Mouse (Mus musculus): ENCODE results near the gene Cdh12. TPM values are rescaled to one million over a fixed set of nuclear protein-coding genes. Genes with fewer than 3 reads are reported as not detected.

Cdh12 gene
- polyA plus RNA-seq, 1 experiment, result not detected

- Histone ChIP-seq H3K36me3 (ENCODE audit: control insufficient read depth, insufficient read depth) (no peaks in the 10 kb centered on the region), H3ac (ENCODE audit: control insufficient read depth, insufficient read length) (no peak overlapping the region), H3K4me2 (ENCODE audit: low read depth) (no peak overlapping the region), H3K27me3 (ENCODE audit: control insufficient read depth, insufficient read depth, insufficient read length) (no peaks in the 10 kb centered on the region), H3K4me3 (no peak overlapping the region), H3K79me2 (ENCODE audit: control insufficient read depth, insufficient read depth) (no peaks in the 10 kb centered on the region)
- TF ChIP-seq MYOG (IDR thresholded peaks at IDR 0.05; ENCODE audit: control insufficient read depth in 1 of 3, insufficient read depth in 1 of 3, insufficient read length in 2 of 3, low read depth in 2 of 3), result no peak
- no peak for TF ChIP-seq REST (IDR thresholded peaks at IDR 0.05; ENCODE audit: insufficient read depth, insufficient read length)
- no peak for TF ChIP-seq POLR2A (IDR thresholded peaks at IDR 0.05; ENCODE audit: insufficient read length, low read depth)
These were observed 522.0 kb downstream of the Cdh12 start for GRCm38 (mm10) chr15:20971041-20971440.

GRCm38 (mm10) chr15:21000541-21000940 lies 551.5 kb downstream of the Cdh12 start:
- H3K4me2 ChIP-seq (ENCODE audit: low read depth), result no peak overlapping the region
- H3ac ChIP-seq (ENCODE audit: control insufficient read depth, insufficient read length), result no peak overlapping the region
- TF ChIP-seq CEBPB (IDR thresholded peaks at IDR 0.05; ENCODE audit: insufficient read depth, poor library complexity, severe bottlenecking), result no peak
- TF ChIP-seq TCF12 (IDR thresholded peaks at IDR 0.05; ENCODE audit: insufficient read depth, poor library complexity, severe bottlenecking), result no peak
- TF ChIP-seq REST (IDR thresholded peaks at IDR 0.05; ENCODE audit: insufficient read depth, insufficient read length), result no peak
- TF ChIP-seq SRF (IDR thresholded peaks at IDR 0.05; ENCODE audit: control insufficient read depth, insufficient read length, low read depth), result no peak
- no peak for TF ChIP-seq USF1 (IDR thresholded peaks at IDR 0.05; ENCODE audit: low read depth)
- TF ChIP-seq MAX (IDR thresholded peaks at IDR 0.05; ENCODE audit: low read depth), result no peak
- no peak for TF ChIP-seq TCF3 (IDR thresholded peaks at IDR 0.05; ENCODE audit: insufficient read length, low read depth)
- TF ChIP-seq POLR2AphosphoS2 (IDR thresholded peaks at IDR 0.05; ENCODE audit: insufficient read length, low read depth), result no peak
- no peaks in the 10 kb centered on the region for H3K27me3 ChIP-seq (ENCODE audit: control insufficient read depth, insufficient read depth, insufficient read length)
- H3K4me3 ChIP-seq, result no peak overlapping the region
- no peaks in the 10 kb centered on the region for H3K79me2 ChIP-seq (ENCODE audit: control insufficient read depth, insufficient read depth)
- H3K36me3 ChIP-seq (ENCODE audit: control insufficient read depth, insufficient read depth), result no peaks in the 10 kb centered on the region

GRCm38 (mm10) chr15:21007931-21008330 lies 558.9 kb downstream of the Cdh12 start:
- Histone ChIP-seq H3K4me3 (no peak overlapping the region), H3K36me3 (ENCODE audit: control insufficient read depth, insufficient read depth) (no peaks in the 10 kb centered on the region), H3K79me2 (ENCODE audit: control insufficient read depth, insufficient read depth) (no peaks in the 10 kb centered on the region), H3K27me3 (ENCODE audit: control insufficient read depth, insufficient read depth, insufficient read length) (no peaks in the 10 kb centered on the region), H3K4me2 (ENCODE audit: low read depth) (no peak overlapping the region), H3ac (ENCODE audit: control insufficient read depth, insufficient read length) (no peak overlapping the region)
- no peak for TF ChIP-seq POLR2AphosphoS2 (IDR thresholded peaks at IDR 0.05; ENCODE audit: insufficient read length, low read depth)
- no peak for TF ChIP-seq POLR2A (IDR thresholded peaks at IDR 0.05; ENCODE audit: insufficient read length, low read depth)
- TF ChIP-seq TCF3 (IDR thresholded peaks at IDR 0.05; ENCODE audit: insufficient read length, low read depth), result no peak
- TF ChIP-seq MAX (IDR thresholded peaks at IDR 0.05; ENCODE audit: low read depth), result no peak
- no peak for TF ChIP-seq E2F4 (IDR thresholded peaks at IDR 0.05; ENCODE audit: insufficient read depth)

- Histone ChIP-seq H3K4me2 (ENCODE audit: low read depth) (no peak overlapping the region), H3K27me3 (ENCODE audit: control insufficient read depth, insufficient read depth, insufficient read length) (no peaks in the 10 kb centered on the region), H3ac (ENCODE audit: control insufficient read depth, insufficient read length) (no peak overlapping the region), H3K79me2 (ENCODE audit: control insufficient read depth, insufficient read depth) (no peaks in the 10 kb centered on the region), H3K4me3 (no peak overlapping the region), H3K36me3 (ENCODE audit: control insufficient read depth, insufficient read depth) (no peaks in the 10 kb centered on the region)
- TF ChIP-seq E2F4 (IDR thresholded peaks at IDR 0.05; ENCODE audit: insufficient read depth) (no peak), MYOD1 (IDR thresholded peaks at IDR 0.05; ENCODE audit: control insufficient read depth in 1 of 3, insufficient read length in 2 of 3, low read depth in 2 of 3) (no peak), USF1 (IDR thresholded peaks at IDR 0.05; ENCODE audit: low read depth) (no peak), MYOG (IDR thresholded peaks at IDR 0.05; ENCODE audit: control insufficient read depth in 1 of 3, insufficient read depth in 1 of 3, insufficient read length in 2 of 3, low read depth in 2 of 3) (no peak), MAX (IDR thresholded peaks at IDR 0.05; ENCODE audit: low read depth) (no peak), TCF12 (IDR thresholded peaks at IDR 0.05; ENCODE audit: insufficient read depth, poor library complexity, severe bottlenecking) (no peak), CEBPB (IDR thresholded peaks at IDR 0.05; ENCODE audit: insufficient read depth, poor library complexity, severe bottlenecking) (no peak), POLR2AphosphoS2 (IDR thresholded peaks at IDR 0.05; ENCODE audit: insufficient read length, low read depth) (no peak), SRF (IDR thresholded peaks at IDR 0.05; ENCODE audit: control insufficient read depth, insufficient read length, low read depth) (no peak), POLR2A (IDR thresholded peaks at IDR 0.05; ENCODE audit: insufficient read length, low read depth) (no peak), TCF3 (IDR thresholded peaks at IDR 0.05; ENCODE audit: insufficient read length, low read depth) (no peak), REST (IDR thresholded peaks at IDR 0.05; ENCODE audit: insufficient read depth, insufficient read length) (no peak)
These were observed 559.4 kb downstream of the Cdh12 start for GRCm38 (mm10) chr15:21008487-21008886.

GRCm38 (mm10) chr15:21008969-21009368 lies 559.9 kb downstream of the Cdh12 start:
- TF ChIP-seq TCF12 (IDR thresholded peaks at IDR 0.05; ENCODE audit: insufficient read depth, poor library complexity, severe bottlenecking), result no peak
- TF ChIP-seq POLR2A (IDR thresholded peaks at IDR 0.05; ENCODE audit: insufficient read length, low read depth), result no peak
- no peak for TF ChIP-seq MYOD1 (IDR thresholded peaks at IDR 0.05; ENCODE audit: control insufficient read depth in 1 of 3, insufficient read length in 2 of 3, low read depth in 2 of 3)
- no peak for TF ChIP-seq REST (IDR thresholded peaks at IDR 0.05; ENCODE audit: insufficient read depth, insufficient read length)
- no peak for TF ChIP-seq POLR2AphosphoS2 (IDR thresholded peaks at IDR 0.05; ENCODE audit: insufficient read length, low read depth)
- no peak for TF ChIP-seq MYOG (IDR thresholded peaks at IDR 0.05; ENCODE audit: control insufficient read depth in 1 of 3, insufficient read depth in 1 of 3, insufficient read length in 2 of 3, low read depth in 2 of 3)
- no peak for TF ChIP-seq TCF3 (IDR thresholded peaks at IDR 0.05; ENCODE audit: insufficient read length, low read depth)
- no peak for TF ChIP-seq MAX (IDR thresholded peaks at IDR 0.05; ENCODE audit: low read depth)
- TF ChIP-seq CEBPB (IDR thresholded peaks at IDR 0.05; ENCODE audit: insufficient read depth, poor library complexity, severe bottlenecking), result no peak
- no peak for TF ChIP-seq SRF (IDR thresholded peaks at IDR 0.05; ENCODE audit: control insufficient read depth, insufficient read length, low read depth)
- no peak for TF ChIP-seq E2F4 (IDR thresholded peaks at IDR 0.05; ENCODE audit: insufficient read depth)
- TF ChIP-seq USF1 (IDR thresholded peaks at IDR 0.05; ENCODE audit: low read depth), result no peak
- Histone ChIP-seq H3K79me2 (ENCODE audit: control insufficient read depth, insufficient read depth) (no peaks in the 10 kb centered on the region), H3K27me3 (ENCODE audit: control insufficient read depth, insufficient read depth, insufficient read length) (no peaks in the 10 kb centered on the region), H3K36me3 (ENCODE audit: control insufficient read depth, insufficient read depth) (no peaks in the 10 kb centered on the region), H3K4me2 (ENCODE audit: low read depth) (no peak overlapping the region), H3K4me3 (no peak overlapping the region), H3ac (ENCODE audit: control insufficient read depth, insufficient read length) (no peak overlapping the region)
